Mouse (Mus musculus) liver, adult 2 months (tissue): ENCODE measurements around the gene Rin3.

Experiments used
- CTCF ChIP-seq: fragments of 200-500 bp; IDR thresholded peaks from 2 replicates; pipeline ENCODE4 v1.5.1; 2011; ENCODE audit warnings: low read depth, low read length, control low read depth
- POLR2A ChIP-seq: fragments of 200-500 bp; IDR thresholded peaks from 2 replicates; pipeline ENCODE4 v1.6.1; 2011; ENCODE audit warnings: low read length, control low read depth; ENCODE audit not compliant: insufficient read depth; ENCODE audit errors: extremely low read depth

DNA sequence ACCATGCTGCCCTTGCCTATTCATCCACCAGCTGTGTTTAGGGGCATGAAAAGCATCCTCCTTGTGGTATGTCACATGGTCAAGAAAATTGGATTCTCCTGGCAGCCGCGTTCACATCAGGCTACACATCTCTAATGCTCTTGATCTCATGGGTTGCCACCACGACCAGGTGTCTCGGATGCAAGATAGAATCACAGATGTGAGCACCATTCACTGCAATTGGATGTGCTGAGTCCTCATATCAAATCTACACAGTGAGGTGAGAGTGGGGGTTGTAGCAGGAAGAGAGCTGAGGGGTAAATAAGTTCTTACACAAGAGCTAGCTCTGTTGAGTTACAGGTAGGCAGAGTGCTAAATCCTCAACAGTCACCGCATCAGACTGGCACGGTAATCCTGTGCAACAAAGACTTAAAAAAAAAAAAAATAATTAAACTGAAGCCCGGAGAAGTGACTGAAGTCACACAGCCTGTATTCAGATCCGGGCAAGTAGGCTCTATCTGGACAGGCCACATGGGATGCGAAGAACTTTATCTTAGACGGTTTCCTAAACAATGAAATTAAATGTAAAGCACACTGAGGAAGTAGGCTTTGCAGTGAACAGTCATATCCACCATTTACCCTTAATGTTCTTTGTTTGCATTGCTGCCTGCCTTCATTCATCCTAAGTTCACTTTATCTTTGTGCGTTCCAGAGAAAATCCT, 26.4 kb downstream of the Rin3 start:
- TF ChIP-seq CTCF (no peak), POLR2A (no peak)
